Mouse (Mus musculus): ENCODE data around the gene Armc12. TPM values are rescaled to one million over a fixed set of nuclear protein-coding genes. Genes with fewer than 3 reads are reported as not detected.

Gene Armc12
- polyA plus RNA-seq, 1 experiment from 2014 or later: not detected

GRCm38 (mm10) chr17:28572941-28573340, 42.3 kb downstream of the Armc12 start:
- Histone ChIP-seq H3K27ac (replicated peaks) (no peak overlapping the region), H3K4me2 (no peak overlapping the region), H3K4me3 (no peak overlapping the region), H3K36me3 (no peaks in the 10 kb centered on the region), H3K4me1 (replicated peaks) (peaks cover 12% of the 10 kb centered on the region), H3K9me3 (no peaks in the 10 kb centered on the region), H3K9ac (no peak overlapping the region), H3K27me3 (no peaks in the 10 kb centered on the region)
- ATAC-seq (ENCODE audit: low FRiP score, low read depth): no peak
- WGBS: 82% methylated on average over 6 of the region's 6 CpGs

- no peaks in the 10 kb centered on the region for H3K36me3 ChIP-seq
- H3K27me3 ChIP-seq: no peaks in the 10 kb centered on the region
- no peaks in the 10 kb centered on the region for H3K9me3 ChIP-seq
- peak within 1 kb of the TSS; percentile 77 for H3K4me2 ChIP-seq
- 15% methylated on average over 48 of the region's 50 CpGs for WGBS
- H3K4me1 ChIP-seq (replicated peaks): peaks cover 12% of the 10 kb centered on the region
- peak; percentile 78 for ATAC-seq (ENCODE audit: low FRiP score, low read depth)
- H3K9ac ChIP-seq: peak within 1 kb of the TSS; percentile 40
- no peak within 1 kb of the TSS for H3K27ac ChIP-seq (replicated peaks)
- H3K4me3 ChIP-seq: peak within 1 kb of the TSS; percentile 40
Observed at GRCm38 (mm10) chr17:28575244-28576125, 44.9 kb downstream of the Armc12 start, which contains the start of gene Lhfpl5. TSS of gene Lhfpl5 (plus strand) at chr17:28575641.

- ATAC-seq (ENCODE audit: low FRiP score, low read depth): no peak
- 5% methylated on average over 9 of the region's 9 CpGs for WGBS
- H3K36me3 ChIP-seq: no peaks in the 10 kb centered on the region
Observed at GRCm38 (mm10) chr17:28580396-28580795, 49.8 kb downstream of the Armc12 start.

GRCm38 (mm10) chr17:28581056-28581455, 50.5 kb downstream of the Armc12 start:
- Histone ChIP-seq H3K27ac (replicated peaks) (no peak overlapping the region), H3K9ac (no peak overlapping the region), H3K36me3 (no peaks in the 10 kb centered on the region), H3K4me2 (no peak overlapping the region), H3K27me3 (no peaks in the 10 kb centered on the region), H3K9me3 (no peaks in the 10 kb centered on the region), H3K4me1 (replicated peaks) (peaks cover 2% of the 10 kb centered on the region; the same call in 1 of the 2 replicates), H3K4me3 (no peak overlapping the region)
- no peak for ATAC-seq (ENCODE audit: low FRiP score, low read depth)
- 58% methylated on average over 2 of the region's 2 CpGs for WGBS

More at GRCm38 (mm10) chr17:28580396-28580795, 49.8 kb downstream of the Armc12 start:
- Histone ChIP-seq H3K9me3 (no peaks in the 10 kb centered on the region), H3K4me1 (replicated peaks) (peaks cover 8% of the 10 kb centered on the region), H3K4me3 (no peak overlapping the region), H3K9ac (no peak overlapping the region), H3K27me3 (no peaks in the 10 kb centered on the region), H3K27ac (replicated peaks) (no peak overlapping the region), H3K4me2 (no peak overlapping the region)

GRCm38 (mm10) chr17:28586509-28586908, 55.9 kb downstream of the Armc12 start:
- H3K4me2 ChIP-seq: no peak overlapping the region
- 90% methylated on average over 3 of the region's 3 CpGs for WGBS
- no peaks in the 10 kb centered on the region for H3K4me1 ChIP-seq (replicated peaks)
- H3K9me3 ChIP-seq: no peaks in the 10 kb centered on the region
- H3K4me3 ChIP-seq: no peak overlapping the region
- H3K27ac ChIP-seq (replicated peaks): no peak overlapping the region
- no peak for ATAC-seq (ENCODE audit: low FRiP score, low read depth)
- H3K27me3 ChIP-seq: no peaks in the 10 kb centered on the region
- H3K36me3 ChIP-seq: peaks cover 45% of the 10 kb centered on the region
- no peak overlapping the region for H3K9ac ChIP-seq

- H3K36me3 ChIP-seq: peaks cover 65% of the 10 kb centered on the region
- no peak overlapping the region for H3K4me3 ChIP-seq
- no peaks in the 10 kb centered on the region for H3K27me3 ChIP-seq
- no peak for ATAC-seq (ENCODE audit: low FRiP score, low read depth)
- no peak overlapping the region for H3K4me2 ChIP-seq
- 91% methylated on average over 2 of the region's 2 CpGs for WGBS
- no peak overlapping the region for H3K27ac ChIP-seq (replicated peaks)
- H3K9me3 ChIP-seq: no peaks in the 10 kb centered on the region
- H3K9ac ChIP-seq: no peak overlapping the region
- H3K4me1 ChIP-seq (replicated peaks): no peaks in the 10 kb centered on the region
Observed at GRCm38 (mm10) chr17:28588591-28588990, 58.0 kb downstream of the Armc12 start.

Small RNA genes within 50 kb of the gene (microRNA-seq; reads per million reads assigned to microRNA genes)
- not detected for gene Gm25195
- gene Mir6969: not detected

Other genes with a start within 250 kb of the Armc12 start
- 25.5 and 26.2 TPM in 2 replicates for gene Fance, start 217.3 kb upstream of the Armc12 start, polyA plus RNA-seq (2015; fragmentation: Nextera tagmentation; extraction: Ambion mirVana)
- gene Rpl10a, start 202.3 kb upstream of the Armc12 start, polyA plus RNA-seq (2015; fragmentation: Nextera tagmentation; extraction: Ambion mirVana): 318 and 325 TPM in 2 replicates
- gene Tead3, start 180.0 kb upstream of the Armc12 start, polyA plus RNA-seq (2015; fragmentation: Nextera tagmentation; extraction: Ambion mirVana): 1.8 and 2.7 TPM in 2 replicates
- 1.5 and 1.7 TPM in 2 replicates for gene Tulp1, start 165.6 kb upstream of the Armc12 start, polyA plus RNA-seq (2015; fragmentation: Nextera tagmentation; extraction: Ambion mirVana)
- gene Fkbp5, start 13.3 kb upstream of the Armc12 start, polyA plus RNA-seq (2015; fragmentation: Nextera tagmentation; extraction: Ambion mirVana): 31.5 and 32.5 TPM in 2 replicates
- gene Clpsl2, start 18.6 kb downstream of the Armc12 start, polyA plus RNA-seq (2015; fragmentation: Nextera tagmentation; extraction: Ambion mirVana): not detected in 2 replicates
- gene Clps, start 30.0 kb downstream of the Armc12 start, polyA plus RNA-seq (2015; fragmentation: Nextera tagmentation; extraction: Ambion mirVana): 0.44 and 0.47 TPM in 2 replicates
- 16.4 and 16.5 TPM in 2 replicates for gene Lhfpl5, start 44.8 kb downstream of the Armc12 start, polyA plus RNA-seq (2015; fragmentation: Nextera tagmentation; extraction: Ambion mirVana)
- 86.6 and 88.7 TPM in 2 replicates for gene Srpk1, start 91.9 kb downstream of the Armc12 start, polyA plus RNA-seq (2015; fragmentation: Nextera tagmentation; extraction: Ambion mirVana)
- gene Slc26a8, start 159.4 kb downstream of the Armc12 start, polyA plus RNA-seq (2015; fragmentation: Nextera tagmentation; extraction: Ambion mirVana): 1.5 and 1.8 TPM in 2 replicates
- 25.6 and 28.7 TPM in 2 replicates for gene Mapk14, start 160.5 kb downstream of the Armc12 start, polyA plus RNA-seq (2015; fragmentation: Nextera tagmentation; extraction: Ambion mirVana)
- gene AC170998.1, start 195.3 kb downstream of the Armc12 start, polyA plus RNA-seq (2015; fragmentation: Nextera tagmentation; extraction: Ambion mirVana): 3.0 and 3.2 TPM in 2 replicates
- 0.97 and 1.7 TPM in 2 replicates for gene Mapk13, start 238.5 kb downstream of the Armc12 start, polyA plus RNA-seq (2015; fragmentation: Nextera tagmentation; extraction: Ambion mirVana)